In genomic region chr12:4873531-4873930, GRCm38 (mm10) we compare ENCODE assay signal across 8 mouse cellular contexts. TPM values are rescaled to one million over a fixed set of nuclear protein-coding genes. Genes with fewer than 3 reads are reported as not detected.
DNase-seq lines count a peak whose midpoint lies in the region; ATAC-seq and TF ChIP-seq lines count a peak whose summit lies in the region.

No protein-coding gene starts in this region.

- peak overlapping the region; percentile 39 for H3K4me3 ChIP-seq in heart, embryonic 12.5 days
- H3K4me3 ChIP-seq in MEL (ENCODE audit: control insufficient read depth in 1 of 2, insufficient read depth in 1 of 2, low read depth in 2 of 2, low read length in 2 of 2): peak overlapping the region; percentile 71 to 93
- H3K4me3 ChIP-seq in hindbrain, embryonic 15.5 days: peak overlapping the region; percentile 41; the same call in 1 of the 2 replicates
- H3K4me3 ChIP-seq in layer of hippocampus, adult 2 months: no peak overlapping the region

- H3K4me2 ChIP-seq in heart, embryonic 12.5 days: peak overlapping the region; percentile 80
- H3K4me2 ChIP-seq in hindbrain, embryonic 15.5 days: peak overlapping the region; percentile 93

- WGBS in heart, embryonic 12.5 days: 62% methylated on average over 6 of the region's 6 CpGs
- 81% methylated on average over 6 of the region's 6 CpGs for WGBS in hindbrain, embryonic 15.5 days

- no peak for TF ChIP-seq POLR2A in MEL (IDR thresholded peaks at IDR 0.05; ENCODE audit: control insufficient read depth in 1 of 2, insufficient read depth in 1 of 2, low read depth in 1 of 2, low read length in 2 of 2, poor library complexity in 1 of 2)

- H3K27ac ChIP-seq in heart, embryonic 12.5 days (ENCODE audit: poor library complexity, severe bottlenecking): peak overlapping the region; percentile 26; the same call in 1 of the 2 replicates
- peak overlapping the region; percentile 92 for H3K27ac ChIP-seq in MEL (ENCODE audit: control insufficient read depth, low read depth, low read length)
- H3K27ac ChIP-seq in hindbrain, embryonic 15.5 days (replicated peaks): no peak overlapping the region
- no peak overlapping the region for H3K27ac ChIP-seq in layer of hippocampus, adult 2 months

- H3K79me2 ChIP-seq in MEL (ENCODE audit: control insufficient read depth, insufficient read depth, low read length, poor library complexity): peaks cover 5% of the 10 kb centered on the region

- TF ChIP-seq EP300 in MEL (IDR thresholded peaks at IDR 0.05; ENCODE audit: low read depth in 1 of 2, low read length in 2 of 2): no peak

- TF ChIP-seq RAD21 in MEL (IDR thresholded peaks at IDR 0.05; ENCODE audit: low read depth, low read length): no peak

- ATAC-seq in heart, embryonic 12.5 days (ENCODE audit: insufficient number of reproducible peaks, low FRiP score): no peak
- no peak; the same call in 1 of the 2 replicates for ATAC-seq in hindbrain, embryonic 15.5 days (ENCODE audit: low FRiP score, low read depth)
- ATAC-seq in megakaryocyte progenitor cell, adult 5-6 weeks (replicated peaks; ENCODE audit: poor library complexity): 0 out of 2 replicates have a peak, but pooled peaks have one; percentile 1

- H3K9me3 ChIP-seq in heart, embryonic 12.5 days (replicated peaks): no peaks in the 10 kb centered on the region
- H3K9me3 ChIP-seq in MEL (replicated peaks; ENCODE audit: insufficient read depth, low read length): no peaks in the 10 kb centered on the region
- no peaks in the 10 kb centered on the region for H3K9me3 ChIP-seq in hindbrain, embryonic 15.5 days

- no peak for DNase-seq in heart, adult 18-20 months
- DNase-seq in MEL (ENCODE audit: low read depth, low spot score): no peak
- no peak for DNase-seq in ovary, postnatal 14 days (ENCODE audit: low spot score)
- DNase-seq in layer of hippocampus, adult 2 months (ENCODE audit: low spot score in 2 of 2): no peak
- no peak for DNase-seq in layer of hippocampus, postnatal 36 days

- no peaks in the 10 kb centered on the region for H3K27me3 ChIP-seq in heart, embryonic 12.5 days (replicated peaks)
- H3K27me3 ChIP-seq in MEL (ENCODE audit: control insufficient read depth in 1 of 2, insufficient read depth in 2 of 2, low read length in 2 of 2): no peaks in the 10 kb centered on the region
- H3K27me3 ChIP-seq in hindbrain, embryonic 15.5 days: no peaks in the 10 kb centered on the region

- no peak for TF ChIP-seq CTCF in MEL (IDR thresholded peaks at IDR 0.05 in 2 of 3, conservative IDR thresholded peaks at IDR 0.05 in 1 of 3; ENCODE audit: control insufficient read depth in 1 of 3, insufficient read depth in 1 of 3, low read depth in 2 of 3, low read length in 3 of 3, poor library complexity in 1 of 3, severe bottlenecking in 1 of 3)
- TF ChIP-seq CTCF in layer of hippocampus, adult 2 months (conservative IDR thresholded peaks at IDR 0.05): no peak

- H3K9ac ChIP-seq in heart, embryonic 12.5 days: peak overlapping the region; percentile 72
- H3K9ac ChIP-seq in MEL (ENCODE audit: control insufficient read depth, low read depth, low read length, poor library complexity, severe bottlenecking): peak overlapping the region; percentile 84
- H3K9ac ChIP-seq in hindbrain, embryonic 15.5 days: no peak overlapping the region

- H3K4me1 ChIP-seq in heart, embryonic 12.5 days (replicated peaks): peaks cover 34% of the 10 kb centered on the region
- H3K4me1 ChIP-seq in MEL (ENCODE audit: control insufficient read depth in 1 of 2, insufficient read depth in 2 of 2, low read length in 2 of 2): peaks cover 16 to 34% of the 10 kb centered on the region in 2 experiments
- peaks cover 12% of the 10 kb centered on the region for H3K4me1 ChIP-seq in hindbrain, embryonic 15.5 days (replicated peaks)

- H3K36me3 ChIP-seq in heart, embryonic 12.5 days: peaks cover 4% of the 10 kb centered on the region; the same call in 1 of the 2 replicates
- H3K36me3 ChIP-seq in MEL (ENCODE audit: control insufficient read depth in 1 of 2, insufficient read depth in 2 of 2, low read length in 2 of 2): peaks cover 1 to 24% of the 10 kb centered on the region in 2 experiments; a peak in 3 of 4 replicates
- H3K36me3 ChIP-seq in hindbrain, embryonic 15.5 days: 0 out of 2 replicates have a peak, but pooled peaks cover 2% of the 10 kb centered on the region

TF ChIP-seq in MEL, 35 proteins besides CTCF, POLR2A, EP300 and RAD21:
- no peak for TF ChIP-seq MYC (IDR thresholded peaks at IDR 0.05; ENCODE audit: low read depth, low read length)
- peak; percentile 87; the same call in 1 of the 2 replicates for TF ChIP-seq CHD1 (IDR thresholded peaks at IDR 0.05; ENCODE audit: low read depth, low read length)
- TF ChIP-seq ZNF384 (IDR thresholded peaks at IDR 0.05; ENCODE audit: low read depth, low read length): no peak
- no peak for TF ChIP-seq CHD2 (IDR thresholded peaks at IDR 0.05; ENCODE audit: low read length)
- TF ChIP-seq MAFK (IDR thresholded peaks at IDR 0.05; ENCODE audit: borderline replicate concordance, low read depth, low read length): peak; percentile 6; the same call in 1 of the 2 replicates

RNA-seq across cellular contexts. Expression of gene Mfsd2b, which starts 0.6 kb away (rescaled TPM):
- polyA plus RNA-seq in heart, embryonic 12.5 days (2016; fragmentation: Nextera tagmentation; extraction: Ambion mirVana): 7.2 TPM in 2 replicates
- under 1 TPM; 0.52 to 0.93 TPM for total RNA-seq in heart, adult 18-20 months (2021)
- total RNA-seq in MEL (2012; rRNA removed): 16.9 and 31.9 TPM in 2 replicates
- 100 to 1,000 TPM in 1 of 2 experiments, not detected in 1; 117 TPM for polyA plus RNA-seq in MEL (2012; ENCODE audit: insufficient read depth in 1 of 2, insufficient read length in 2 of 2, low read depth in 1 of 2, low replicate concordance in 2 of 2, missing spikeins in 1 of 2)
- polyA plus RNA-seq in hindbrain, embryonic 15.5 days (2015; fragmentation: Nextera tagmentation; extraction: Ambion mirVana): 2.4 and 2.6 TPM in 2 replicates
- 10.6 and 20.0 TPM in 2 replicates for total RNA-seq in megakaryocyte progenitor cell, adult 5-6 weeks (2015)
- 6.2 and 14.6 TPM in 2 replicates for total RNA-seq in megakaryocyte progenitor cell, adult 5-6 weeks (2017)
- total RNA-seq in layer of hippocampus, adult 2 months (2021): under 1 TPM; 0.59 to 1.00 TPM
- under 1 TPM; 0.35 to 0.56 TPM for total RNA-seq in layer of hippocampus, postnatal 36 days (2021)

RNA-seq across cellular contexts. Expression of gene Wdcp, which starts 30.4 kb away (rescaled TPM):
- polyA plus RNA-seq in heart, embryonic 12.5 days (2016; fragmentation: Nextera tagmentation; extraction: Ambion mirVana): 14.4 and 14.7 TPM in 2 replicates
- 1 to 10 TPM; 7.3 to 8.4 TPM for total RNA-seq in heart, adult 18-20 months (2021)
- total RNA-seq in MEL (2012; rRNA removed): 16.5 and 22.6 TPM in 2 replicates
- polyA plus RNA-seq in MEL (2012; ENCODE audit: insufficient read depth in 1 of 2, insufficient read length in 2 of 2, low read depth in 1 of 2, low replicate concordance in 2 of 2, missing spikeins in 1 of 2): 10 to 100 TPM in 1 of 2 experiments, not detected in 1; 12.6 TPM
- 14.2 and 14.9 TPM in 2 replicates for polyA plus RNA-seq in hindbrain, embryonic 15.5 days (2015; fragmentation: Nextera tagmentation; extraction: Ambion mirVana)
- total RNA-seq in megakaryocyte progenitor cell, adult 5-6 weeks (2015): 17.6 and 19.2 TPM in 2 replicates
- 6.7 and 10.0 TPM in 2 replicates for total RNA-seq in megakaryocyte progenitor cell, adult 5-6 weeks (2017)
- 10 to 100 TPM; 12.7 to 14.3 TPM for total RNA-seq in layer of hippocampus, adult 2 months (2021)
- total RNA-seq in layer of hippocampus, postnatal 36 days (2021): 10 to 100 TPM; 12.5 to 14.3 TPM

RNA-seq across cellular contexts. Expression of gene Fkbp1b, which starts 32.1 kb away (rescaled TPM):
- polyA plus RNA-seq in heart, embryonic 12.5 days (2016; fragmentation: Nextera tagmentation; extraction: Ambion mirVana): 6.9 and 10.7 TPM in 2 replicates
- total RNA-seq in heart, adult 18-20 months (2021): under 1 TPM in 1 of 2 experiments, not detected in 1; 0.74 TPM
- 2.1 and 3.0 TPM in 2 replicates for total RNA-seq in MEL (2012; rRNA removed)
- 1 to 10 TPM in 1 of 2 experiments, not detected in 1; 6.8 TPM for polyA plus RNA-seq in MEL (2012; ENCODE audit: insufficient read depth in 1 of 2, insufficient read length in 2 of 2, low read depth in 1 of 2, low replicate concordance in 2 of 2, missing spikeins in 1 of 2)
- polyA plus RNA-seq in hindbrain, embryonic 15.5 days (2015; fragmentation: Nextera tagmentation; extraction: Ambion mirVana): 60.0 and 71.2 TPM in 2 replicates
- total RNA-seq in megakaryocyte progenitor cell, adult 5-6 weeks (2015): 19.2 and 21.3 TPM in 2 replicates
- total RNA-seq in megakaryocyte progenitor cell, adult 5-6 weeks (2017): 12.3 and 18.4 TPM in 2 replicates
- total RNA-seq in layer of hippocampus, adult 2 months (2021): 10 to 100 TPM; 48.8 to 56.0 TPM
- total RNA-seq in layer of hippocampus, postnatal 36 days (2021): 10 to 100 TPM; 55.8 to 57.2 TPM

RNA-seq across cellular contexts. Expression of gene Ubxn2a, which starts 34.0 kb away (rescaled TPM):
- 36.0 and 38.2 TPM in 2 replicates for polyA plus RNA-seq in heart, embryonic 12.5 days (2016; fragmentation: Nextera tagmentation; extraction: Ambion mirVana)
- 10 to 100 TPM; 69.0 to 76.7 TPM for total RNA-seq in heart, adult 18-20 months (2021)
- 20.3 and 22.8 TPM in 2 replicates for total RNA-seq in MEL (2012; rRNA removed)
- 10 to 100 TPM in 1 of 2 experiments, not detected in 1; 21.9 TPM for polyA plus RNA-seq in MEL (2012; ENCODE audit: insufficient read depth in 1 of 2, insufficient read length in 2 of 2, low read depth in 1 of 2, low replicate concordance in 2 of 2, missing spikeins in 1 of 2)
- 44.7 and 46.7 TPM in 2 replicates for polyA plus RNA-seq in hindbrain, embryonic 15.5 days (2015; fragmentation: Nextera tagmentation; extraction: Ambion mirVana)
- total RNA-seq in megakaryocyte progenitor cell, adult 5-6 weeks (2015): 18.3 and 20.9 TPM in 2 replicates
- 42.5 and 43.5 TPM in 2 replicates for total RNA-seq in megakaryocyte progenitor cell, adult 5-6 weeks (2017)
- total RNA-seq in layer of hippocampus, adult 2 months (2021): 10 to 100 TPM; 43.9 to 46.0 TPM
- 10 to 100 TPM; 44.3 to 46.8 TPM for total RNA-seq in layer of hippocampus, postnatal 36 days (2021)

RNA-seq across cellular contexts. Expression of gene Atad2b, which starts 43.6 kb away (rescaled TPM):
- polyA plus RNA-seq in heart, embryonic 12.5 days (2016; fragmentation: Nextera tagmentation; extraction: Ambion mirVana): 13.0 and 13.1 TPM in 2 replicates
- total RNA-seq in heart, adult 18-20 months (2021): 10 to 100 TPM; 11.6 to 12.4 TPM
- 9.9 and 11.2 TPM in 2 replicates for total RNA-seq in MEL (2012; rRNA removed)
- 10 to 100 TPM; 15.3 to 44.3 TPM for polyA plus RNA-seq in MEL (2012; ENCODE audit: insufficient read depth in 1 of 2, insufficient read length in 2 of 2, low read depth in 1 of 2, low replicate concordance in 2 of 2, missing spikeins in 1 of 2)
- 9.0 and 10.2 TPM in 2 replicates for polyA plus RNA-seq in hindbrain, embryonic 15.5 days (2015; fragmentation: Nextera tagmentation; extraction: Ambion mirVana)
- 54.1 and 65.0 TPM in 2 replicates for total RNA-seq in megakaryocyte progenitor cell, adult 5-6 weeks (2015)
- total RNA-seq in megakaryocyte progenitor cell, adult 5-6 weeks (2017): 33.5 and 40.0 TPM in 2 replicates
- total RNA-seq in layer of hippocampus, adult 2 months (2021): 10 to 100 TPM; 33.6 to 38.4 TPM
- total RNA-seq in layer of hippocampus, postnatal 36 days (2021): 10 to 100 TPM; 36.6 to 38.3 TPM

Comparison
In these comparisons a context has a peak if more than half of its experiments do, and no peak if none do; other contexts are left out.
1. H3K27ac ChIP-seq: peak in heart, embryonic 12.5 days (single experiment) and MEL (single experiment); none in hindbrain, embryonic 15.5 days (single experiment) and layer of hippocampus, adult 2 months (single experiment).